Mouse (Mus musculus) heart, adult 2 months (tissue): ENCODE measurements around the gene Trim30c. TPM values are rescaled to one million over a fixed set of nuclear protein-coding genes. Genes with fewer than 3 reads are reported as not detected.

Source experiments
- DNase-seq, 2 experiments: peaks; one replicate each; pipeline ENCODE4 v3.0.0; 2021
- H3K27ac ChIP-seq: fragments of 200-600 bp; 2 replicates; pipeline ENCODE4 v1.8.1; 2022
- H3K27me3 ChIP-seq: fragments of 200-500 bp; 2 replicates; pipeline ENCODE4 v1.6.1; 2012; ENCODE audit warnings: mild to moderate bottlenecking, low read length, inconsistent platforms, mixed read lengths; ENCODE audit not compliant: control insufficient read depth, insufficient read depth
- H3K36me3 ChIP-seq: fragments of 200-500 bp; 2 replicates; pipeline ENCODE4 v1.6.1; 2012; ENCODE audit warnings: low read length, inconsistent platforms; ENCODE audit not compliant: control insufficient read depth, insufficient read depth
- H3K4me1 ChIP-seq: fragments of 200-500 bp; 2 replicates; pipeline ENCODE4 v1.6.1; 2011; ENCODE audit warnings: low read length; ENCODE audit not compliant: control insufficient read depth, insufficient read depth
- H3K4me3 ChIP-seq: fragments of 200-600 bp; 2 replicates; pipeline ENCODE4 v1.8.1; 2022
- H3K79me2 ChIP-seq: fragments of 200-500 bp; replicated peaks from 2 replicates; pipeline ENCODE4 v1.6.1; 2012; ENCODE audit warnings: mild to moderate bottlenecking, inconsistent platforms, low read length, moderate library complexity, mixed read lengths; ENCODE audit not compliant: control insufficient read depth, insufficient read depth
- H3K9ac ChIP-seq: fragments of 200-500 bp; 2 replicates; pipeline ENCODE4 v1.6.1; 2012; ENCODE audit warnings: low read depth, mild to moderate bottlenecking, control low read depth, inconsistent platforms, low read length, mixed read lengths
- CTCF ChIP-seq: fragments of 200-600 bp; IDR thresholded peaks from 2 replicates; pipeline ENCODE4 v1.8.1; 2022; ENCODE audit warnings: antibody characterized with exemption, mild to moderate bottlenecking, moderate library complexity
- EP300 ChIP-seq: fragments of 200-500 bp; IDR thresholded peaks from 2 replicates; pipeline ENCODE4 v1.6.1; 2011; ENCODE audit warnings: low read depth, low read length, control low read depth; ENCODE audit not compliant: insufficient read depth
- POLR2A ChIP-seq: fragments of 200-500 bp; IDR thresholded peaks from 2 replicates; pipeline ENCODE4 v1.6.1; 2011; ENCODE audit warnings: mild to moderate bottlenecking, low read depth, low read length, control low read depth; ENCODE audit not compliant: insufficient read depth
- WGBS: fragments of 180-500 bp; shearing (Covaris S2); methylation state at CpG from one replicate; pipeline ENCODE4 v1.1.7; 2018; 5-methylcytosine and 5-hydroxymethylcytosine counted together
- intact Hi-C: fragments of 180-260 bp; cut with DNase I; formaldehyde crosslinking; loops from one replicate; pipeline ENCODE4 v1.15.1; 2025
- long read RNA-seq: library from polyadenylated mRNA; stranded (forward); transcript quantifications from one replicate; pipeline ENCODE4 v2.0.0, GENCODE M21; 2021
- polyA plus RNA-seq: library from polyadenylated mRNA; depleted of rRNA; stranded (reverse); fragments of >200 nt; gene quantifications from 2 replicates; pipeline ENCODE4 v1.2.3, GENCODE M21; 2012; rRNA removed
- total RNA-seq, 2 experiments: library from RNA; stranded (reverse); gene quantifications; 2 replicates each; pipeline ENCODE4 v1.2.3; 2021

Gene Trim30c
- under 1 TPM; 0.18 to 0.20 TPM for total RNA-seq
- 0.08 and 0.18 TPM in 2 replicates for polyA plus RNA-seq
- long read RNA-seq = 0 reads

DNA sequence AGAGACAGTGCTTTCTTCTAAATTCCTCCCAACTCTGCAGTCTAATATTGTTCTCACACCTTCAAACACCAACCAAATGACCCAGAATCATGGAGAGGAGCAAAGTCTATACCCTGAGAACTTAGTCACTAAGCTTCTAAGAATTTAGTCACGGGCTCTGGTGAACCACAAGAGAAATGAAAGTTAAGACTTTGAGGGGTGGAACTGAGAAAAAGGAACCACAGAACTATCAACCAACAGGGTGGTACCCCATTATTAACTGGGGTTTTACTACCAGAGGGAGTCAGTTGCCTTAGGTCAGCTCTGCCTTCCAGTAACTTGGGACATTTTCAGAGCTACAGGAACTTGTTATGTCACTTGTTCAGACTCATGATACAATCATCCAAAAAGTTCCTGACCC lies at the start of gene Trim30c:
TSS of gene Trim30c (minus strand) at position 140 of the 400 bp plus-strand sequence.
- 76% methylated on average over 1 of the region's 1 CpGs for WGBS
- Histone ChIP-seq H3K36me3 (no peaks in the 10 kb centered on the region), H3K4me3 (no peak within 1 kb of the TSS), H3K27me3 (no peaks in the 10 kb centered on the region), H3K79me2 (no peaks in the 10 kb centered on the region), H3K27ac (no peak within 1 kb of the TSS), H3K4me1 (peaks cover 3% of the 10 kb centered on the region), H3K9ac (no peak within 1 kb of the TSS)
- TF ChIP-seq POLR2A (no peak), CTCF (no peak), EP300 (no peak)
- intact Hi-C loops = no loop called here
- DNase-seq = no peak

DNA sequence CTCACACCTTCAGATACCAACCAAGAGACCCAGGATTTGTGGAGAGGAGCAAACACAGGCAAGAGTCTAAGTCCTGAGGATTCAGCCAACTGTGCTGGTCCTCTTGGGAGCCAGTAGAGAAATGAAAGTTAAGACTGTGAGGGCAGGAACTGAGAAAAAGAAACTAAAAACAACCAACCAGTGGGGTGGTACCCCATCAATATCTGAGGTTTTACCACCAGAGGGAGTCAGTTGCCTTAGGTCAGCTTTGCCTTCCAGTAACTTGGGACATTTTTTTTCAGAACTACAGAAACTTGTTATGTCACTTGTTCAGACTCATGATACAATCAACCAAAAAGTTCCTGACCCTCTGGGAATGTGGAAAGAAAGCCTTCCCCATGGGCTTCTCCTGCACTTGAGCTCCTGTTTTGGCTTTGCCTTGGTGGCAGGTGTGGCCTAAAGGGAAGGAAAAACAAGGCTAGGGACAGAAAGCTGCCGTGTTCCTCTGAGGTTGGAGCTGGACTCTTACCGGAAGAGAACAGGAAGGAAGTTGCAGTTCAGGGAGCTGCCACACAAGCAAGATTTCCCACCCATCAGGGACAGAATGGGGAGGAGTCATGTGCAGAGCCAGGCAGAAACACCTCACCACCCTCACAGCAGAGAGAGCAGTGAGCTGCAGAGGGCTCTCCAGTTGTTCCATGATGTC lies 45.5 kb upstream of the Trim30c start:
- Histone ChIP-seq H3K79me2 (no peaks in the 10 kb centered on the region), H3K36me3 (peaks cover 3% of the 10 kb centered on the region; the same call in 1 of the 2 replicates), H3K4me3 (peak overlapping the region; percentile 38), H3K27me3 (no peaks in the 10 kb centered on the region), H3K27ac (peak overlapping the region; percentile 76), H3K9ac (peak overlapping the region; percentile 57; the same call in 1 of the 2 replicates), H3K4me1 (peaks cover 10% of the 10 kb centered on the region)
- 17% methylated on average over 2 of the region's 2 CpGs for WGBS
- peak; percentile 40 to 57 for DNase-seq
- intact Hi-C loops = loop anchor here (10.0 kb wide), 1 partner anchor 241 kb away; no protein-coding TSS in a partner anchor
- peak; percentile 69 for TF ChIP-seq CTCF
- TF ChIP-seq EP300 = peak; percentile 79; the same call in 1 of the 2 replicates
- peak; percentile 75 for TF ChIP-seq POLR2A

DNA sequence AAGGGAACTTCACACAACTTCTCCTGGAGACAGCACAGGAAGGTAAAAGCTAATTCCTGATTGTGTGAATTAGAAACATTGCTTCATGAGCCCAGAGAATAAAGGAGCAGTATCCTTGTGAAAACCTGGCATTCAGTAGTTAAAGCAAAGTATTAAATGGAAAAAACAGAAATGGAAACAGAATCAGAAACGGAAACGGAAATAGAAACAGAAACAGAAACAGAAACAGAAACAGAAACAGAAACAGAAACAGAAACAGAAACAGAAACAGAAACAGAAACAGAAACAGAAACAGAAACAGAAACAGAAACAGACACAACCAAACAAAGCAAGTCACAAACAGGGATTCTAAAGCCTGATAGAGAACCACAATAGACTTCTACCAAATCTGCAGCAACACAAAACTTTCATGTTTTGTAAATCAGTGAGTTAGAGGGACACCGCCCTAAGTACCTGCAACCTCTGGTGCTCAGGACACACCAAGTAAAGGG lies 3.9 kb upstream of the Trim30c start:
- no peaks in the 10 kb centered on the region for H3K27me3 ChIP-seq
- H3K36me3 ChIP-seq = no peaks in the 10 kb centered on the region
- no peak overlapping the region for H3K27ac ChIP-seq
- no peak overlapping the region for H3K9ac ChIP-seq
- 80% methylated on average over 3 of the region's 3 CpGs for WGBS
- no peaks in the 10 kb centered on the region for H3K79me2 ChIP-seq
- intact Hi-C loops = no loop called here
- H3K4me1 ChIP-seq = peaks cover 3% of the 10 kb centered on the region
- DNase-seq = no peak
- no peak overlapping the region for H3K4me3 ChIP-seq
- TF ChIP-seq EP300 (no peak), POLR2A (no peak), CTCF (no peak)

DNA sequence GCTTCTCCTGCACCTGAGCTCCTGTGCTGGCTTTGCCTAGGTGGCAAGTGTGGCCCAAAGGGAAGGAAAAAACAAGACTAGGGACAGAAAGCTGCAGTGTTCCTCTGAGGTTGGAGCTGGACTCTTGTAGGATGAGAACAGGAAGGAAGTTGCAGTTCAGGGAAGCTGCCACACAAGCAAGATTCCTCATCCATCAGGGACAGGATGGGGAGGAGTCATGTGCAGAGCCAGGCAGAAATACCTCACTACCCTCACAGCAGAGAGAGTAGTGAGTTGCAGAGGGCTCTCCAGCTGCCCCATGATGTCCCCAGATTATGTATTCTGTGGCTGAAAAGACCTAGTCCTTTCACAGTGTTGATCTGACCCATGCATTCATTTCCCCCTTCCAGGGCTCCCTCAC lies 503 bp upstream of the Trim30c start:
- Histone ChIP-seq H3K4me1 (peaks cover 3% of the 10 kb centered on the region), H3K4me3 (no peak overlapping the region), H3K27me3 (no peaks in the 10 kb centered on the region), H3K36me3 (no peaks in the 10 kb centered on the region), H3K79me2 (no peaks in the 10 kb centered on the region), H3K9ac (no peak overlapping the region), H3K27ac (no peak overlapping the region)
- TF ChIP-seq POLR2A (no peak), EP300 (no peak), CTCF (no peak)
- DNase-seq = peak in 1 of 2 experiments; percentile 6
- intact Hi-C loops = no loop called here

DNA sequence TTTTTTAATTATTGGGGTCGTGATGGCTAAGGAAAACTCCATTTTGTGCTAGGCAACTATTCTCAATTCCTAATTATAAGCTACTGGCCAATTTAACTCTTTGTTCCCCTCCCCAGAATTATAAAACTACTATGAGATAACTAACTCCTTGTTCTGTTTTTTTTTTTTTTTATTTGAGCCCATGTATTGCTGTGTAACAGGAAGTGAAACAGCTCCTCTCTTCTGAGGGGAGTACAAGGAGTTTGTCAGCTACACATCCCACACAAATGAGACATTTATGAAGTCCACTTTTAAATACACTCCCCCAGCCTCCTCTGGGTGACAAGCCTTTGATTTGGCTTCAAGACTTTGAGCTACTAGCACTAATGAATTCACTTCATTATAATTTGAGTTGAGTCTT lies 2.1 kb downstream of the Trim30c start:
- H3K9ac ChIP-seq = no peak overlapping the region
- H3K4me3 ChIP-seq = no peak overlapping the region
- H3K27me3 ChIP-seq = no peaks in the 10 kb centered on the region
- H3K27ac ChIP-seq = no peak overlapping the region
- intact Hi-C loops = no loop called here
- no peaks in the 10 kb centered on the region for H3K36me3 ChIP-seq
- DNase-seq = no peak
- TF ChIP-seq POLR2A (no peak), EP300 (no peak), CTCF (no peak)
- H3K4me1 ChIP-seq = peaks cover 3% of the 10 kb centered on the region
- 66% methylated on average over 1 of the region's 1 CpGs for WGBS
- H3K79me2 ChIP-seq = no peaks in the 10 kb centered on the region
